Mouse (Mus musculus) intestine, embryonic 16.5 days (tissue): Measurements from ENCODE around the gene Ttc7. TPM values are rescaled to one million over a fixed set of nuclear protein-coding genes. Genes with fewer than 3 reads are reported as not detected.
A peak's percentile ranks its signal among the peaks of the same experiment; 100 is the strongest.

ENCODE experiments used
- ATAC-seq: fragments of 200-750 bp; cut with Nextera tagmentation; 2 replicates; pipeline ENCODE4 v1.8.0; 2017; ENCODE audit warnings: moderate TSS enrichment, moderate library complexity
- H3K27ac ChIP-seq: fragments of 300-500 bp; sonication (generic); 2 replicates; pipeline ENCODE4 v1.5.1; 2014; ENCODE audit warnings: mild to moderate bottlenecking, low read length
- H3K27me3 ChIP-seq: fragments of 300-500 bp; sonication (generic); replicated peaks from 2 replicates; pipeline ENCODE4 v1.6.1; 2014; ENCODE audit warnings: low read length, control low read depth, mixed read lengths; ENCODE audit not compliant: control insufficient read depth, insufficient read depth
- H3K36me3 ChIP-seq: fragments of 300-500 bp; sonication (generic); 2 replicates; pipeline ENCODE4 v1.6.1; 2014; ENCODE audit warnings: low read length, control low read depth; ENCODE audit not compliant: control insufficient read depth, insufficient read depth
- H3K4me1 ChIP-seq: fragments of 300-500 bp; sonication (generic); 2 replicates; pipeline ENCODE4 v1.6.1; 2014; ENCODE audit warnings: low read length, control low read depth, mixed read lengths; ENCODE audit not compliant: control insufficient read depth, insufficient read depth
- H3K4me2 ChIP-seq: fragments of 300-500 bp; sonication (generic); 2 replicates; pipeline ENCODE4 v1.6.1; 2014; ENCODE audit warnings: low read depth, low read length, control low read depth
- H3K4me3 ChIP-seq: fragments of 300-500 bp; sonication (generic); 2 replicates; pipeline ENCODE4 v1.5.1; 2014; ENCODE audit warnings: mild to moderate bottlenecking, low read length
- H3K9ac ChIP-seq: fragments of 300-500 bp; sonication (generic); 2 replicates; pipeline ENCODE4 v1.6.1; 2014; ENCODE audit warnings: low read depth, low read length
- H3K9me3 ChIP-seq: fragments of 300-500 bp; sonication (generic); 2 replicates; pipeline ENCODE4 v1.6.1; 2016; ENCODE audit warnings: low read length, control low read depth; ENCODE audit not compliant: control insufficient read depth
- WGBS: fragments of 180-500 bp; shearing (Covaris S2); extraction: QIAGEN DNeasy Blood & Tissue Kit; methylation state at CpG from one replicate; pipeline ENCODE4 v1.1.7; 2014; 5-methylcytosine and 5-hydroxymethylcytosine counted together
- polyA plus RNA-seq: library from polyadenylated mRNA; unstranded; fragments of >200 nt; fragmentation: Nextera tagmentation; extraction: Ambion mirVana; gene quantifications from 2 replicates; pipeline ENCODE4 v1.2.1, GENCODE M21; 2015

The Ttc7 gene
- polyA plus RNA-seq, 1 experiment from 2014 or later: 21.7 TPM

GRCm38 (mm10) chr17:87397088-87397487 is 114.4 kb downstream of the Ttc7 start:
- Histone ChIP-seq H3K9me3 (no peaks in the 10 kb centered on the region), H3K36me3 (no peaks in the 10 kb centered on the region), H3K9ac (no peak overlapping the region), H3K27ac (no peak overlapping the region), H3K4me2 (no peak overlapping the region), H3K4me3 (no peak overlapping the region), H3K4me1 (no peaks in the 10 kb centered on the region), H3K27me3 (no peaks in the 10 kb centered on the region)
- WGBS: 74% methylated on average over 11 of the region's 11 CpGs
- no peak for ATAC-seq

GRCm38 (mm10) chr17:87402444-87402843 is 119.8 kb downstream of the Ttc7 start:
- Histone ChIP-seq H3K4me2 (no peak overlapping the region), H3K4me1 (no peaks in the 10 kb centered on the region), H3K36me3 (no peaks in the 10 kb centered on the region), H3K9me3 (no peaks in the 10 kb centered on the region), H3K9ac (no peak overlapping the region), H3K27me3 (no peaks in the 10 kb centered on the region), H3K27ac (no peak overlapping the region), H3K4me3 (no peak overlapping the region)
- no peak for ATAC-seq
- WGBS: 91% methylated on average over 11 of the region's 11 CpGs

DNA sequence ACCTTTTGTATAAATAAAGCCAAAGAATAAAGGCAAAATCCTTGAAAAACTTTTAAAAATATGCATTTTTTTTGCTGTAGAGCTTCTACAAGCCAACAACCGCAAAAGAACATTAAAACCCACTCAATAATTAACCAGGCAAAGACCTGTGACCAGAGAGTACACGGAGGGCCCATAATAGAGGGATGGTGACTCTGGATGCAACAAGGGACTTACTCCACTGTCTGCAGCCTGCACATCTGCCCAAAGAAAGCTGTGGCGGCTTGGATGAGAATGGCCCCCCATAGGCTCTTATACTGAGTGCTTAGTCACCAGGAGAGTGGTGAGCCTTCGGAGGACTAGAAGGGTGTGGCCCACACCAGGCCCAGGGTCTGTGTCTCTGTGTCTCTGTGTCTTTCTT is 120.8 kb downstream of the Ttc7 start:
- H3K4me2 ChIP-seq: no peak overlapping the region
- ATAC-seq: no peak
- no peaks in the 10 kb centered on the region for H3K36me3 ChIP-seq
- no peak overlapping the region for H3K4me3 ChIP-seq
- H3K9ac ChIP-seq: no peak overlapping the region
- H3K4me1 ChIP-seq: no peaks in the 10 kb centered on the region
- H3K27me3 ChIP-seq: no peaks in the 10 kb centered on the region
- H3K9me3 ChIP-seq: no peaks in the 10 kb centered on the region
- WGBS: 61% methylated on average over 4 of the region's 4 CpGs
- H3K27ac ChIP-seq: no peak overlapping the region

- no peaks in the 10 kb centered on the region for H3K36me3 ChIP-seq
- no peak overlapping the region for H3K4me2 ChIP-seq
- no peaks in the 10 kb centered on the region for H3K4me1 ChIP-seq
- H3K27ac ChIP-seq: no peak overlapping the region
- no peak for ATAC-seq
- H3K4me3 ChIP-seq: no peak overlapping the region
- H3K9ac ChIP-seq: no peak overlapping the region
- no peaks in the 10 kb centered on the region for H3K27me3 ChIP-seq
- no peaks in the 10 kb centered on the region for H3K9me3 ChIP-seq
- WGBS: 73% methylated on average over 11 of the region's 11 CpGs
These were observed 122.9 kb downstream of the Ttc7 start for GRCm38 (mm10) chr17:87405576-87405975.

DNA sequence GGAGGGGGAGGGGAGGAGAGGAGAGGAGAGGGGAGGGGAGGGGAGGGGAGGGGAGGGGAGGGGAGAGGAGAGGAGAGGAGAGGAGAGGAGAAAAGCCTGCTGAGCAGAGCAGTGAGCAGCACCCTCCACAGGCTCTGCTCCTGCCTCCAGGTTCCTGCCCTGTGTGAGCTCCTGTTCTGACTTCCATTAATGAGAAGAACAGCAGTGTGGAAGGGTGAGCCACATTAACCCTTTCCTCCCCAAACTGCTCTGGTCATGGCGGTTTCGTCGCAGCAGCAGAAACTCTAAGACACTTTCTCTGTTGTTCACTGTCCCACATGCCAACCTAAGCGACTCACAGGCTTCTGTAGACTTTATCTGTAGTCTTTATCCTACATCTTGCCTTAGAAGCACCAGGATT is 124.0 kb downstream of the Ttc7 start:
- Histone ChIP-seq H3K4me1 (no peaks in the 10 kb centered on the region), H3K4me3 (no peak overlapping the region), H3K27me3 (no peaks in the 10 kb centered on the region), H3K4me2 (no peak overlapping the region), H3K36me3 (no peaks in the 10 kb centered on the region), H3K9ac (no peak overlapping the region), H3K9me3 (no peaks in the 10 kb centered on the region), H3K27ac (no peak overlapping the region)
- ATAC-seq: no peak
- WGBS: 78% methylated on average over 4 of the region's 4 CpGs

DNA sequence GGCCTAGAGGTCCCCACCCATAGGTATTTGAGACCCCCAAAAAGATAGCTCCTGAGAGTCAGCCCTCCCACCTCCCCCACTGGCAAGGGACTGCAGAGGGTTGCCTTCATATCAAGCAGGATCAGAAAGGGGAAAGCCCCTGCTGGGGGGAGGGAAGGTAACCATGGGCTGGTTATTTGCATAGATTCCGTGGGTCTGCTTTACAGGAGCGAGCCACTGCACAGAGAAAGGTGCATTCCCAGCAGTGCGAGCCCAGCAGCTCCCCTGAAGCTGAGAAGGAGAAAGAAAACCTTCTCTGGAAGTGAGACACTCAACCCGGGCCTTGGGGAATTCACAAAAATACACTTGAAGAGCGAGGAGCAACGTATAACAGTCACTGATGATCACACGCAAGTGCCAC is 135.4 kb downstream of the Ttc7 start:
- Histone ChIP-seq H3K36me3 (no peaks in the 10 kb centered on the region), H3K4me2 (no peak overlapping the region), H3K9ac (no peak overlapping the region), H3K9me3 (no peaks in the 10 kb centered on the region), H3K4me1 (no peaks in the 10 kb centered on the region), H3K4me3 (no peak overlapping the region), H3K27me3 (no peaks in the 10 kb centered on the region), H3K27ac (no peak overlapping the region)
- no peak for ATAC-seq
- WGBS: 70% methylated on average over 7 of the region's 7 CpGs

- H3K27ac ChIP-seq: no peak within 1 kb of the TSS
- H3K27me3 ChIP-seq: no peaks in the 10 kb centered on the region
- 0 out of 2 replicates have a peak, but pooled peaks have one; percentile 38 for ATAC-seq
- H3K9ac ChIP-seq: no peak within 1 kb of the TSS
- H3K4me3 ChIP-seq: no peak within 1 kb of the TSS
- 52% methylated on average over 24 of the region's 24 CpGs for WGBS
- H3K9me3 ChIP-seq: no peaks in the 10 kb centered on the region
- H3K36me3 ChIP-seq: peaks cover 4% of the 10 kb centered on the region; the same call in 1 of the 2 replicates
- no peaks in the 10 kb centered on the region for H3K4me1 ChIP-seq
- no peak within 1 kb of the TSS for H3K4me2 ChIP-seq
These were observed 144.8 kb downstream of the Ttc7 start, which contains the start of gene Stpg4 for GRCm38 (mm10) chr17:87427511-87427910. Stpg4 (minus strand) TSS chr17:87427741.

GRCm38 (mm10) chr17:87429431-87429830 is 146.7 kb downstream of the Ttc7 start:
- no peaks in the 10 kb centered on the region for H3K4me1 ChIP-seq
- H3K4me2 ChIP-seq: no peak overlapping the region
- no peak for ATAC-seq
- H3K27me3 ChIP-seq: no peaks in the 10 kb centered on the region
- H3K27ac ChIP-seq: no peak overlapping the region
- no peak overlapping the region for H3K9ac ChIP-seq
- H3K4me3 ChIP-seq: no peak overlapping the region
- H3K9me3 ChIP-seq: no peaks in the 10 kb centered on the region
- peaks cover 8% of the 10 kb centered on the region; the same call in 1 of the 2 replicates for H3K36me3 ChIP-seq
- 85% methylated on average over 3 of the region's 3 CpGs for WGBS
